Mouse (Mus musculus): ENCODE results near the gene Skap1.
"Not testable (repeated sequence)": the region's sequence is repeated elsewhere in the genome, so short reads cannot be mapped to it uniquely, and the experiment has no call there.

- TF ChIP-seq CTCF (IDR thresholded peaks at IDR 0.05; ENCODE audit: extremely low read depth, insufficient read length, insufficient replicate concordance, low read depth, low read length); POLR2A (IDR thresholded peaks at IDR 0.05; ENCODE audit: low read depth, low read length): not testable (repeated sequence)
Observed at GRCm38 (mm10) chr11:96778061-96778627, 313.8 kb downstream of the Skap1 start.

Data from small intestine, adult 2 months (tissue).